8 mouse cellular contexts compared by ENCODE assay signal in the genomic region with DNA sequence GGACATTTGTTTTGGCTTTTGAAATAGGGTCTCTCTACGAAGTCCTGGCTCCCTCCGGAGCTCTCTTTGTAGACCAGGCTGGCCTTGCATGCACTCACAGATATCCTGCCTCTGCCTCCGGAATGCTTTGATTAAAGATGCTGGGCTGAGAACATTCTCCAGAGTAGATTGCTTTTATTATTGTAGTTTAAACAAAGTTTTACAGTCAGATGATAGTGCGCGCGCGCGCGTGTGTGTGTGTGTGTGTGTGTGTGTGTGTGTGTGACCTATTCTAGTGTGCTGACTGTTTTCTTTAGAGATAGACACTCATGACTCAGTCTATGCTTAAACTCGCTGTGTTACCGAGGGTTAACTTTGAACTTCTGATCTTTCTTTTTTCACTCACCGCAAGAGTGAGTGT. TPM values are rescaled to one million over a fixed set of nuclear protein-coding genes. Genes with fewer than 3 reads are reported as not detected.
A peak's percentile ranks its signal among the peaks of the same experiment; 100 is the strongest.
DNase-seq lines count a peak whose midpoint lies in the region; ATAC-seq and TF ChIP-seq lines count a peak whose summit lies in the region.

No protein-coding gene starts in this region.

- peak overlapping the region; percentile 51 for H3K4me2 ChIP-seq in forebrain, embryonic 14.5 days (ENCODE audit: low read length)
- peak overlapping the region; percentile 55 for H3K4me2 ChIP-seq in myocyte (ENCODE audit: low read depth)

- no peak for TF ChIP-seq POLR2A in myocyte (IDR thresholded peaks at IDR 0.05; ENCODE audit: insufficient read length, low read depth)

- no peaks in the 10 kb centered on the region for H3K79me2 ChIP-seq in myocyte (ENCODE audit: control insufficient read depth, insufficient read depth)

- H3K4me1 ChIP-seq in forebrain, embryonic 14.5 days (ENCODE audit: control insufficient read depth, insufficient read depth, low read length), result no peaks in the 10 kb centered on the region

- no peaks in the 10 kb centered on the region for H3K27me3 ChIP-seq in forebrain, embryonic 14.5 days (replicated peaks; ENCODE audit: control insufficient read depth, insufficient read depth, low read length)
- no peaks in the 10 kb centered on the region for H3K27me3 ChIP-seq in myocyte (ENCODE audit: control insufficient read depth, insufficient read depth, insufficient read length)

- no peaks in the 10 kb centered on the region for H3K36me3 ChIP-seq in forebrain, embryonic 14.5 days (ENCODE audit: control insufficient read depth, insufficient read depth, low read length)
- H3K36me3 ChIP-seq in myocyte (ENCODE audit: control insufficient read depth, insufficient read depth), result no peaks in the 10 kb centered on the region

- peak overlapping the region; percentile 59 for H3K4me3 ChIP-seq in forebrain, embryonic 14.5 days (ENCODE audit: low read depth, low read length)
- peak overlapping the region; percentile 41 for H3K4me3 ChIP-seq in myocyte

- no peak overlapping the region for H3K27ac ChIP-seq in forebrain, embryonic 14.5 days (ENCODE audit: low read depth, low read length)

- ATAC-seq in forebrain, embryonic 14.5 days, result peak; percentile 22
- no peak for ATAC-seq in activated CD4-positive, CD25-positive, alpha-beta regulatory T cell, adult 4 months

- H3K9ac ChIP-seq in forebrain, embryonic 14.5 days (ENCODE audit: low read length), result no peak overlapping the region

- peak overlapping the region; percentile 36 for H3ac ChIP-seq in myocyte (ENCODE audit: control insufficient read depth, insufficient read length)

- WGBS in forebrain, embryonic 14.5 days, result 86% methylated on average over 12 of the region's 12 CpGs

- no peaks in the 10 kb centered on the region; the same call in 1 of the 2 replicates for H3K9me3 ChIP-seq in forebrain, embryonic 14.5 days (replicated peaks; ENCODE audit: control insufficient read depth, low read length)

- DNase-seq in cerebellum, adult 8-10 months, result peak; percentile 25
- DNase-seq in cerebellum, adult 11 months, result no peak
- peak; percentile 21 for DNase-seq in adrenal gland, adult 2 months
- peak; percentile 21 for DNase-seq in forebrain, embryonic 14.5 days (ENCODE audit: low spot score)
- DNase-seq in induced T-regulatory cell, adult 2 months (ENCODE audit: low read depth), result peak; percentile 66
- peak; percentile 3 for DNase-seq in liver

TF ChIP-seq in myocyte, 11 proteins besides CTCF, POLR2A, EP300 and RAD21:
- no peak for TF ChIP-seq CEBPB (IDR thresholded peaks at IDR 0.05; ENCODE audit: insufficient read depth, poor library complexity, severe bottlenecking)

RNA-seq across cellular contexts. Expression of gene Zfp619, which starts 0.8 kb away (rescaled TPM):
- 1 to 10 TPM; 2.3 to 2.6 TPM for total RNA-seq in adrenal gland, adult 2 months (2021)
- polyA plus RNA-seq in adrenal gland, adult 2 months (2012; rRNA removed), result 0.07 and 0.12 TPM in 2 replicates
- polyA plus RNA-seq in forebrain, embryonic 14.5 days (2014; fragmentation: Nextera tagmentation; extraction: Ambion mirVana), result 4.8 and 4.9 TPM in 2 replicates
- polyA plus RNA-seq in myocyte (2012; fragmentation: generic; extraction: Trizol), result 0.12 TPM
- 1 to 10 TPM in 1 of 2 experiments, under 1 TPM in 1; 0.70 to 1.0 TPM for polyA plus RNA-seq in activated CD4-positive, CD25-positive, alpha-beta regulatory T cell, adult 4 months (2017; shearing (Covaris generic))
